Mouse (Mus musculus): Measurements from ENCODE around the gene Hist4h4.

Gene Hist4h4

GRCm38 (mm10) chr6:136793831-136794525, 10.2 kb downstream of the Hist4h4 start:
- in situ Hi-C loops (cut with MboI; ENCODE audit: unreplicated experiment in 2 of 2) = no loop called here

- in situ Hi-C loops (cut with MboI; ENCODE audit: unreplicated experiment in 2 of 2) = no loop called here
Measured at GRCm38 (mm10) chr6:136792884-136793758, 11.1 kb downstream of the Hist4h4 start.

- in situ Hi-C loops (cut with MboI; ENCODE audit: unreplicated experiment in 2 of 2) = no loop called here
Measured at GRCm38 (mm10) chr6:136789391-136789971, 14.7 kb downstream of the Hist4h4 start.

GRCm38 (mm10) chr6:136782761-136783160, 21.5 kb downstream of the Hist4h4 start:
- in situ Hi-C loops (cut with MboI; ENCODE audit: unreplicated experiment in 2 of 2) = no loop called here

- in situ Hi-C loops (cut with MboI; ENCODE audit: unreplicated experiment in 2 of 2) = no loop called here
Measured at GRCm38 (mm10) chr6:136782146-136782545, 22.1 kb downstream of the Hist4h4 start.

GRCm38 (mm10) chr6:136781377-136781986, 22.7 kb downstream of the Hist4h4 start, which contains the start of gene Gucy2c:
Gene Gucy2c (minus strand): TSS chr6:136781765.
- in situ Hi-C loops (cut with MboI; ENCODE audit: unreplicated experiment in 2 of 2) = no loop called here

GRCm38 (mm10) chr6:136776392-136776791, 27.8 kb downstream of the Hist4h4 start:
- in situ Hi-C loops (cut with MboI; ENCODE audit: unreplicated experiment in 2 of 2) = no loop called here

- in situ Hi-C loops (cut with MboI; ENCODE audit: unreplicated experiment in 2 of 2) = loop anchor here in 1 of 2 experiments (25.0 kb wide), 1 partner anchor 417 kb away; no protein-coding TSS in a partner anchor
Measured at GRCm38 (mm10) chr6:136769859-136770258, 34.4 kb downstream of the Hist4h4 start.

- in situ Hi-C loops (cut with MboI; ENCODE audit: unreplicated experiment in 2 of 2) = loop anchor here in 1 of 2 experiments (25.0 kb wide), 1 partner anchor 418 kb away; no protein-coding TSS in a partner anchor
Measured at GRCm38 (mm10) chr6:136769143-136769542, 35.1 kb downstream of the Hist4h4 start.

- in situ Hi-C loops (cut with MboI; ENCODE audit: unreplicated experiment in 2 of 2) = loop anchor here in 1 of 2 experiments (25.0 kb wide), 1 partner anchor 423 kb away; no protein-coding TSS in a partner anchor
Measured at GRCm38 (mm10) chr6:136763912-136764311, 40.3 kb downstream of the Hist4h4 start.
